Mouse (Mus musculus): Measurements from ENCODE around the gene Atp8b5. TPM values are rescaled to one million over a fixed set of nuclear protein-coding genes. Genes with fewer than 3 reads are reported as not detected.

Gene Atp8b5
- polyA plus RNA-seq, 1 experiment from 2014 or later: 0.90 TPM

DNA sequence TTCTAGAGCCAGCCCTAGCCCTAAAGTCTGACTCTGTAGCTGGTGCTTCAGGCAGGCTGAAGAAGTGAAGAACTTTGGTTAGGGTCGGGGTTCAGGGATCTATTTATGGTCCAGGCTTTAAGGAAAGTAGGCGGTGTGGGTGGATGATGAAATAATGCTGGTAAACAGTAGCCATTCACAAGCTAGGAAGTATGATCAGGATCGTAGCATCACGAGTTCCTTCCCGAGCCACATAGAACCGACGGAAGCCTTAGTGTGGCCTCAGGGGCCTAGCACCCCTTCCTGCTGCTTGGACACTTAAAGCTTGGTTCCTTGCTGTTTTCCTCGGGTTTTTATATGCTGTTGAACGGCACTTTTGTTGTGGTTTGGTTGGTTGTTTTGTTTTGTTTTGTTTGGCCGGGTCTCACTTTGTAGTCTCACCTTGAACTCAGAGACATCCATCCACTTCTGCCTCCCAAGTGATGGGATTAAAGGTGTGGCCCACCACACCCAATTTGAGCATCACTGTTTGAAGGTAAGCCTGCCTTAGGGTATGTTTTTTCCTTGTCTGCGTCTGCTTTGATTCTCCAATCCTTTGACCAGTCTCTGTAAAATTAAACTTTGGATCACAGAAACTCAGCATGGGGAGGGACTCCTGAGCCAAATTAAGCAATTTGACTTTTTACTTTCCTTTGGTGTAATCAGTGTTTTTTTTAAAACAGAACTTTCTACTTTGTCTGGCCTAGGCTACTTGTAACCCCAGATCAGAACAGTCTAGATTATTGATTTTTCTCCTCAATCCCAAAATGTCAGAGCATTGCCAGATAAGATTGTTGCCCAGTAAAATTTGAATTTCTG, 116.5 kb downstream of the Atp8b5 start:
- peak overlapping the region; percentile 91 for H3K4me2 ChIP-seq (ENCODE audit: low read length)
- no peaks in the 10 kb centered on the region for H3K9me3 ChIP-seq (replicated peaks; ENCODE audit: control insufficient read depth, low read length, poor library complexity, severe bottlenecking)
- H3K4me1 ChIP-seq (ENCODE audit: control insufficient read depth, insufficient read depth, low read length): peaks cover 30% of the 10 kb centered on the region
- peak overlapping the region; percentile 84; the same call in 1 of the 2 replicates for H3K9ac ChIP-seq (ENCODE audit: low read depth, low read length)
- WGBS: 70% methylated on average over 11 of the region's 11 CpGs
- no peak for ATAC-seq
- no peaks in the 10 kb centered on the region for H3K36me3 ChIP-seq (ENCODE audit: control insufficient read depth, insufficient read depth, low read length)
- H3K27me3 ChIP-seq (ENCODE audit: control insufficient read depth, insufficient read depth, low read depth, low read length): no peaks in the 10 kb centered on the region
- no peak overlapping the region; the same call in 1 of the 2 replicates for H3K27ac ChIP-seq (ENCODE audit: low read length)
- H3K4me3 ChIP-seq (ENCODE audit: low read depth, low read length): peak overlapping the region; percentile 77

DNA sequence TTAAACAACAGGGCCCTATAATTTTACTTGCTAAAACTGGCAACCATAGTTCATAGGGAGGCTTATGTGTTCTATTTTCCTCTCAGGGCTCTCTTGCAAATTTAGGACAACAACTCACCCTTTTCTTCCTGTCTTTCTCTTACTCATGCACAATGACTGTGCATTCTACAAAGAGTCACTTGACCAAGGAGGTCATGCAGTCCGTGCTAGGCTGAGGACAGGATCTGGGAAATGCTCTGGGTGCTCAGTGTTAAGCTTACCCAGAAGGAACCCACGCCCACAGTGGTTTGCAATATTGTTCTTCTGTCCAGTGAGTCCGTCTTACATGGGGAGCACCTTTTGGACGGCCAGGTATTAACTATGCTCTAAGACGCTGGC, 117.1 kb downstream of the Atp8b5 start:
- H3K27me3 ChIP-seq (ENCODE audit: control insufficient read depth, insufficient read depth, low read depth, low read length): no peaks in the 10 kb centered on the region
- H3K4me3 ChIP-seq (ENCODE audit: low read depth, low read length): no peak overlapping the region
- peaks cover 30% of the 10 kb centered on the region for H3K4me1 ChIP-seq (ENCODE audit: control insufficient read depth, insufficient read depth, low read length)
- no peak overlapping the region for H3K27ac ChIP-seq (ENCODE audit: low read length)
- H3K9me3 ChIP-seq (replicated peaks; ENCODE audit: control insufficient read depth, low read length, poor library complexity, severe bottlenecking): no peaks in the 10 kb centered on the region
- H3K36me3 ChIP-seq (ENCODE audit: control insufficient read depth, insufficient read depth, low read length): no peaks in the 10 kb centered on the region
- 0 out of 2 replicates have a peak overlapping the region, but pooled peaks have one; percentile 14 for H3K9ac ChIP-seq (ENCODE audit: low read depth, low read length)
- no peak for ATAC-seq
- no peak overlapping the region for H3K4me2 ChIP-seq (ENCODE audit: low read length)
- WGBS: 88% methylated on average over 5 of the region's 5 CpGs

DNA sequence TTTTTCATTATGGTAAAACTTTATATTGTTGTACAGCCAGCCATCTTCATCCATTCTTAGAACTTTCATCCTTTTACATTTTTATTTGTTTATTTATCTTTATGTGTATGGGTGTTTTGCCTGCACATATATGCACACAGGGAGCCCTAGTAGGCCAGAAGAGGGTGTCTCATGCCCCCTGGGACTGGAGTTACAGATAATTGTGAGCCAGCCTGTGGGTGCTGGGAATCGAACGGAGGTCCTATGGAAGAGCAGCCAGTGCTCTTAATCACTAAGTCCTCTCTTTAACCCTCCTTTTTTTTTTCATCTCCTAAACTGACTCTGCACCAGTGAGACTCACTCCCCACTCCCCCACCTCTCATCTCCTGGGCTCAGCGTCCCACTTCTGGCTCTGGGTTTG, 117.6 kb downstream of the Atp8b5 start:
- Histone ChIP-seq H3K27me3 (ENCODE audit: control insufficient read depth, insufficient read depth, low read depth, low read length) (no peaks in the 10 kb centered on the region), H3K9me3 (replicated peaks; ENCODE audit: control insufficient read depth, low read length, poor library complexity, severe bottlenecking) (no peaks in the 10 kb centered on the region), H3K27ac (ENCODE audit: low read length) (no peak overlapping the region), H3K9ac (ENCODE audit: low read depth, low read length) (no peak overlapping the region), H3K4me2 (ENCODE audit: low read length) (no peak overlapping the region), H3K4me3 (ENCODE audit: low read depth, low read length) (no peak overlapping the region), H3K4me1 (ENCODE audit: control insufficient read depth, insufficient read depth, low read length) (peaks cover 30% of the 10 kb centered on the region), H3K36me3 (ENCODE audit: control insufficient read depth, insufficient read depth, low read length) (no peaks in the 10 kb centered on the region)
- ATAC-seq: no peak
- WGBS: 92% methylated on average over 3 of the region's 3 CpGs

DNA sequence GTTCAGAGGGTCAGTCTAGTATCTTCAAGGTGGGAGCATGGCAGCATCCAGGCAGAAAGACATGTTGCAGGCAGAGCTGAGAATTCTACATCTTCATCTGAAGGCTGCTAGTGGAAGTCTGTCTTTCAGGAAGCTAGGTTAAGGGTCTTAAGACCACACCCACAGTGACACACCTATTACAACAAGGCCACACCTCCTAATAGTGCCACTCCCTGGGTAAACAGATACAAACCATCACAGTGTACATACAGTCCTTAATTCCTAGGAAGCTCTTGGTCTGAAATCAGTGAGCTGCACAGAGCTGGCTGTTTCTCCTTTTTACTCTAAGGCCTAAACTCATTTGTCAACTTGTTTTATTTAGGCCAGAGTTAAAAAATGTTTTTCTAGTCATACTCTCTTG, 120.0 kb downstream of the Atp8b5 start:
- Histone ChIP-seq H3K9ac (ENCODE audit: low read depth, low read length) (no peak overlapping the region), H3K27me3 (ENCODE audit: control insufficient read depth, insufficient read depth, low read depth, low read length) (no peaks in the 10 kb centered on the region), H3K4me1 (ENCODE audit: control insufficient read depth, insufficient read depth, low read length) (peaks cover 21% of the 10 kb centered on the region), H3K36me3 (ENCODE audit: control insufficient read depth, insufficient read depth, low read length) (no peaks in the 10 kb centered on the region), H3K4me3 (ENCODE audit: low read depth, low read length) (no peak overlapping the region), H3K27ac (ENCODE audit: low read length) (no peak overlapping the region), H3K4me2 (ENCODE audit: low read length) (no peak overlapping the region), H3K9me3 (replicated peaks; ENCODE audit: control insufficient read depth, low read length, poor library complexity, severe bottlenecking) (no peaks in the 10 kb centered on the region)
- ATAC-seq: no peak

DNA sequence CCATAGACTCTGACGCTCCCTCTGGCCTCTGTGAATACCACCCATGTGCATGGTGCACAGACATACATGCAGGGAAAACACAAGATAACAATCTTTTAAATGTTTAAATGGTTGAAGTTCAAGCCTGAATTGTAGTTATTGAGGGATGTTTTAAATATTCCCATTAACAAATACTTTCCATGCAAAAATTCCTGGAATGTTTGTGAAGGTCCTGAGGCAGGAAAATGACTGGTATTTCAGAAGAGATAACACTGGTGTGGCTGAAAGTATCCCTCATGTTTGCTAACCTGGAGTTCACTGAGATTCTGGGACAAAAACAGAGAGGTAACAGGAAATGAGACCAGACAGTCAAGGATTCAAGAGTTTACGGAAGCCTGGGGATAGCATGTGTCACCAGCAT, 122.4 kb downstream of the Atp8b5 start:
- H3K9me3 ChIP-seq (replicated peaks; ENCODE audit: control insufficient read depth, low read length, poor library complexity, severe bottlenecking): no peaks in the 10 kb centered on the region
- H3K4me1 ChIP-seq (ENCODE audit: control insufficient read depth, insufficient read depth, low read length): peaks cover 4% of the 10 kb centered on the region
- no peak overlapping the region for H3K4me2 ChIP-seq (ENCODE audit: low read length)
- H3K27ac ChIP-seq (ENCODE audit: low read length): no peak overlapping the region
- no peaks in the 10 kb centered on the region for H3K36me3 ChIP-seq (ENCODE audit: control insufficient read depth, insufficient read depth, low read length)
- H3K9ac ChIP-seq (ENCODE audit: low read depth, low read length): no peak overlapping the region
- 96% methylated on average over 2 of the region's 2 CpGs for WGBS
- no peaks in the 10 kb centered on the region for H3K27me3 ChIP-seq (ENCODE audit: control insufficient read depth, insufficient read depth, low read depth, low read length)
- no peak overlapping the region for H3K4me3 ChIP-seq (ENCODE audit: low read depth, low read length)
- ATAC-seq: no peak

DNA sequence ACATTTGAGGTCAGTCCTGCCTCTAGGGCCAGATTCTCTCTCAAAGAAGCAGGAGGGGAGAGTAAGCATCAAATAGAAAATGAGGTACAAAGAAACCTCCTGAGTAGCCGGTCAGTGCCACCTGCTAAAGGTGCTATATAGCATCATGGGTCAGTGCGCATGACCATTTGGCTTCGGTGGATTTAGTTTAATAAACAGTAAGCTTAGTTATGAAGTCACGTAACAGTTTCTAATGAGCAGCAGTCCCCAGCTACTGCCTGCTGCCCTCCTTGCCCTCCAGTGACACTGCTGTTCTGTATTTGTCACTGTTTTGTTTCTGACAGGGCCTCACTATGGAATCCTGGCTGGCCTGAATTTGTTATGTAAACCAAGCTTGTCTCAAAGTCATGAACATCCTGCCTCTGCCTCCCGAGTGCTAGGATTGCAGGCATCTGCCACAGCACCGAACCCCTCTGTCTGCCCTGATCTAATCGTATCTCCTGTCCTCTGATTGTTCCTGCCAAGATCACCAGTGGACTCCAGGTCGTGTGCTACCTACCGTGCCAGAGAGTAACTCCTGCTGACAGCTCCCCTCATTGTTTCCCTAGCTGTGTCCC, 123.0 kb downstream of the Atp8b5 start:
- no peak for ATAC-seq
- H3K4me2 ChIP-seq (ENCODE audit: low read length): no peak overlapping the region
- no peaks in the 10 kb centered on the region for H3K9me3 ChIP-seq (replicated peaks; ENCODE audit: control insufficient read depth, low read length, poor library complexity, severe bottlenecking)
- peaks cover under 1% of the 10 kb centered on the region; the same call in 1 of the 2 replicates for H3K4me1 ChIP-seq (ENCODE audit: control insufficient read depth, insufficient read depth, low read length)
- 67% methylated on average over 9 of the region's 9 CpGs for WGBS
- no peak overlapping the region for H3K4me3 ChIP-seq (ENCODE audit: low read depth, low read length)
- H3K9ac ChIP-seq (ENCODE audit: low read depth, low read length): no peak overlapping the region
- no peaks in the 10 kb centered on the region for H3K27me3 ChIP-seq (ENCODE audit: control insufficient read depth, insufficient read depth, low read depth, low read length)
- H3K27ac ChIP-seq (ENCODE audit: low read length): no peak overlapping the region
- H3K36me3 ChIP-seq (ENCODE audit: control insufficient read depth, insufficient read depth, low read length): no peaks in the 10 kb centered on the region

DNA sequence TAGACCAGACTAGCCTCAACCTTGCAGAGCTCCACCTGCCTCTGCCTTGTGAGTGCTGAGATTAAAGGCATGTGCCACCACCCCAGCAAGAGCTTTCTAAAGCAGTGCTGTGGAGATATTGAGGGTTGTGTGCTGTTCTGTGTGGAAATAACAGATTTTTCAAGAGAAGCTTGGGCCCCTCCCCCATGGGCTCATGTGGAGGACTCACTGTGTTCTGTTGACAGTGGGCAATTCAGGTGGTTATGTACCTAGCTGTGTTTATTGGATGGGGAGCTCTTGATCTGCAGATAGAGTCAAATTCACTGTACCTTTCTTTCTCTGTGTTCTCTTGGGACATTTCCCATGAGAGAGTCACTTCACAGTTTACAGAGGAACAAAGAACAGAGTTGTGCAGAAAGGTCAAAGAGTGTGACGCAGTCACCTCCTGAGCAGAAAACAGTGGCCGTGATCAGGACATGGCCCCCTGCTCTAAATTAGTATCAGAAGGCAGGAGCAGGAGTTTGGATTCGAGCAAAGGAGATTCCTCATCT, 124.6 kb downstream of the Atp8b5 start:
- Histone ChIP-seq H3K4me1 (ENCODE audit: control insufficient read depth, insufficient read depth, low read length) (no peaks in the 10 kb centered on the region; the same call in 1 of the 2 replicates), H3K27ac (ENCODE audit: low read length) (no peak overlapping the region), H3K27me3 (ENCODE audit: control insufficient read depth, insufficient read depth, low read depth, low read length) (no peaks in the 10 kb centered on the region), H3K36me3 (ENCODE audit: control insufficient read depth, insufficient read depth, low read length) (peaks cover 2% of the 10 kb centered on the region; the same call in 1 of the 2 replicates), H3K4me2 (ENCODE audit: low read length) (no peak overlapping the region), H3K4me3 (ENCODE audit: low read depth, low read length) (no peak overlapping the region), H3K9ac (ENCODE audit: low read depth, low read length) (no peak overlapping the region), H3K9me3 (replicated peaks; ENCODE audit: control insufficient read depth, low read length, poor library complexity, severe bottlenecking) (no peaks in the 10 kb centered on the region)
- no peak for ATAC-seq
- WGBS: 81% methylated on average over 3 of the region's 3 CpGs

DNA sequence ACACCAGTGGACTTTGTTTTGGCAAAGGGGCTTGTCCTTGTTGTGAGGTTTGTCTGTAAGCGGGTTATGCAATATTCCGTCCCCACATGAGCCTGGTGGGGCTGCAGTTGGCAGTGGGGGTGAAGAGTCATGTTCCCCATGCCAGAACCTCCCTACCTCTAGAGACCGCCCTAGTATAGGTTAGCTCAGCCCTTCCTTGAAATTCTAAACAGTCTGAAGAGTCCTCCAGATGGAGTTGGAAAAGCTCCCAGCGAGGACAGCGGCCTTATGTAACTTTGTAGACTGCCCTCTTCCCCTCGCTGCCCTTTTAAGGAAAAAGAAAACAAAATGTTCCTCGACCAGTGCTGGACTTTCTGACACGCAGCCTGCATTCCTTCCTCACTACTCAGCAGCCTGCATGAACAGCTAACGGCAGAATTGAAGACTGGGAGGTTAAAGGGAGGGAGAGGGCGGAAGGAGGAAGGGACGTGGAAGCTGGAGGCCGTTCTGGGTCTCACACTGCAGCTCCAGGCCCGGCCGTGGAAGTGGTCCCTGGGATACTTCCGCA, 127.5 kb downstream of the Atp8b5 start:
- Histone ChIP-seq H3K36me3 (ENCODE audit: control insufficient read depth, insufficient read depth, low read length) (peaks cover 2% of the 10 kb centered on the region; the same call in 1 of the 2 replicates), H3K4me2 (ENCODE audit: low read length) (no peak overlapping the region), H3K27me3 (ENCODE audit: control insufficient read depth, insufficient read depth, low read depth, low read length) (no peaks in the 10 kb centered on the region), H3K4me1 (ENCODE audit: control insufficient read depth, insufficient read depth, low read length) (peaks cover 14% of the 10 kb centered on the region), H3K9ac (ENCODE audit: low read depth, low read length) (no peak overlapping the region), H3K4me3 (ENCODE audit: low read depth, low read length) (no peak overlapping the region), H3K27ac (ENCODE audit: low read length) (peak overlapping the region; percentile 21; the same call in 1 of the 2 replicates), H3K9me3 (replicated peaks; ENCODE audit: control insufficient read depth, low read length, poor library complexity, severe bottlenecking) (no peaks in the 10 kb centered on the region)
- 75% methylated on average over 15 of the region's 15 CpGs for WGBS
- no peak for ATAC-seq

DNA sequence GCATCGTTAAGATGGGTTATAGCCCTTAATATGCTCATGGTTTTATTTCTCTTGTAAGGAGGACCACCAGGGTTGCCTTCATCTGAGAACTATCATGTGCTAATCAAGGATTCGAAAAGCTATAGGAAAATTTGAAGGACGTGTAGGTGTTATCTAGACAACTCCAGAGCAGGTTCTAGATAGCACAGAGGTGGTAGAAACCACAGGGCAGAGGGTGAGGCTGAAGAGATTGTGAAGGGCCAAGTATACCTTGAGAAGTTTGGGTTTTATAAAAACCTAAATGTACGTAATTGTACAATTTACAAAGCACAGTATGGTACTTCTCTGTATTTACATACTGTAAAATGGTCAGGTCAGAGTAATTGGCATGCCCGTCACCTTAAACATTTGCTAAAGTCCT, 128.2 kb downstream of the Atp8b5 start:
- Histone ChIP-seq H3K4me3 (ENCODE audit: low read depth, low read length) (no peak overlapping the region), H3K4me2 (ENCODE audit: low read length) (no peak overlapping the region), H3K36me3 (ENCODE audit: control insufficient read depth, insufficient read depth, low read length) (peaks cover 2% of the 10 kb centered on the region; the same call in 1 of the 2 replicates), H3K27me3 (ENCODE audit: control insufficient read depth, insufficient read depth, low read depth, low read length) (no peaks in the 10 kb centered on the region), H3K9me3 (replicated peaks; ENCODE audit: control insufficient read depth, low read length, poor library complexity, severe bottlenecking) (no peaks in the 10 kb centered on the region), H3K27ac (ENCODE audit: low read length) (no peak overlapping the region), H3K4me1 (ENCODE audit: control insufficient read depth, insufficient read depth, low read length) (peaks cover 16% of the 10 kb centered on the region), H3K9ac (ENCODE audit: low read depth, low read length) (no peak overlapping the region)
- WGBS: 93% methylated on average over 5 of the region's 5 CpGs
- no peak for ATAC-seq

Measured in midbrain, embryonic 16.5 days (tissue).